ENCODE assay signal across 11 mouse cellular contexts in genomic region chr13:9014431-9014830, GRCm38 (mm10). TPM values are rescaled to one million over a fixed set of nuclear protein-coding genes. Genes with fewer than 3 reads are reported as not detected.
DNase-seq lines count a peak whose midpoint lies in the region; TF ChIP-seq lines count a peak whose summit lies in the region.
"Had no signal": no experiment of that assay in that cellular context is flagged by ENCODE, and none has a peak within 500 bp of the region (broad histone marks: within the 10 kb centered on the region; RNA-seq: fewer than 3 reads in every experiment).

No protein-coding gene starts in this region.

- H3K36me3 ChIP-seq in macrophage (ENCODE audit: inconsistent target): no peaks in the 10 kb centered on the region
- H3K36me3 ChIP-seq: limb, embryonic 15.5 days had no signal

- TF ChIP-seq CTCF in gastrocnemius, adult 2 months (IDR thresholded peaks at IDR 0.05): no peak

- H3K4me3 ChIP-seq in macrophage (ENCODE audit: inconsistent target): no peak overlapping the region
- H3K4me3 ChIP-seq in gastrocnemius, adult 2 months: no peak overlapping the region
- H3K4me3 ChIP-seq: forebrain, embryonic 13.5 days; limb, embryonic 15.5 days had no signal

- H3K79me2 ChIP-seq in macrophage (ENCODE audit: inconsistent target): no peaks in the 10 kb centered on the region

- intact Hi-C loops in gastrocnemius, adult 2 months (cut with DNase I): no loop called here

- peak; percentile 17 for DNase-seq in embryo, embryonic 10.5 days (ENCODE audit: low spot score)
- DNase-seq in embryo, embryonic 9.5 days (ENCODE audit: extremely low spot score): no peak
- DNase-seq in adipocyte (ENCODE audit: low spot score): peak; percentile 70
- peak; percentile 53 for DNase-seq in large intestine, adult 2 months (ENCODE audit: low read depth, low spot score)
- DNase-seq in retina, embryonic 14.5 days (ENCODE audit: low spot score): no peak
- no peak for DNase-seq in left cerebral cortex, adult 8-10 months (ENCODE audit: low spot score in 2 of 2)
- DNase-seq in gastrocnemius, adult 2 months: no peak
- DNase-seq: cerebellum, adult 18-20 months had no signal

- 0 out of 2 replicates have a peak overlapping the region, but pooled peaks have one; percentile 10 for H3K27ac ChIP-seq in macrophage
- no peak overlapping the region for H3K27ac ChIP-seq in gastrocnemius, adult 2 months
- H3K27ac ChIP-seq: forebrain, embryonic 13.5 days; limb, embryonic 15.5 days had no signal

- 9% methylated on average over 3 of the region's 3 CpGs for WGBS in large intestine, adult 2 months
- WGBS in macrophage (ENCODE audit: missing documents): 20% methylated on average over 3 of the region's 3 CpGs

RNA-seq across cellular contexts. Expression of gene Gtpbp4, which starts 18.5 kb away (rescaled TPM):
- polyA plus RNA-seq in large intestine, adult 2 months (2012; rRNA removed): 6.2 and 7.8 TPM in 2 replicates
- total RNA-seq in macrophage (2018; cell fraction: chromatin; rRNA removed): 100 to 1,000 TPM in 1 of 26 experiments, 10 to 100 TPM in 25; 29.5 to 119 (median 55.0) TPM
- total RNA-seq in macrophage (2018; cell fraction: cytosol; rRNA removed): 10 to 100 TPM; 26.2 to 45.3 (median 31.2) TPM
- 10 to 100 TPM; 21.3 to 58.5 (median 31.4) TPM for total RNA-seq in macrophage (2018; cell fraction: nucleus; rRNA removed)
- polyA plus RNA-seq in macrophage (2018): 17.7 to 50.7 TPM (median 49.2 TPM) in 3 replicates
- 10 to 100 TPM; 38.0 to 44.3 (median 41.4) TPM for total RNA-seq in left cerebral cortex, adult 8-10 months (2022)
- total RNA-seq in gastrocnemius, adult 2 months (2021): 10 to 100 TPM; 39.4 to 43.7 TPM

Comparison
In these comparisons a context has a peak if more than half of its experiments do, and no peak if none do; other contexts are left out.
1. DNase-seq: peak in embryo, embryonic 10.5 days (single experiment), adipocyte (single experiment) and large intestine, adult 2 months (single experiment); none in embryo, embryonic 9.5 days (single experiment), retina, embryonic 14.5 days (single experiment), left cerebral cortex, adult 8-10 months (0 of 2) and gastrocnemius, adult 2 months (single experiment).